Mouse (Mus musculus) limb, embryonic 13.5 days (tissue): Measurements from ENCODE around the gene Snx32. TPM values are rescaled to one million over a fixed set of nuclear protein-coding genes. Genes with fewer than 3 reads are reported as not detected.

Experiments used
- ATAC-seq: fragments of 200-750 bp; cut with Nextera tagmentation; 2 replicates; pipeline ENCODE4 v1.8.0; 2017; ENCODE audit warnings: low read depth, moderate number of reproducible peaks, moderate TSS enrichment; ENCODE audit not compliant: low FRiP score
- H3K27ac ChIP-seq: fragments of 300-500 bp; sonication (generic); 2 replicates; pipeline ENCODE4 v1.5.1; 2015; ENCODE audit warnings: inconsistent platforms, mild to moderate bottlenecking, moderate library complexity
- H3K27me3 ChIP-seq: fragments of 300-500 bp; sonication (generic); 2 replicates; pipeline ENCODE4 v1.6.1; 2015; ENCODE audit warnings: mild to moderate bottlenecking, inconsistent platforms
- H3K36me3 ChIP-seq: fragments of 300-500 bp; sonication (generic); 2 replicates; pipeline ENCODE4 v1.6.1; 2015; ENCODE audit warnings: inconsistent platforms, mild to moderate bottlenecking, moderate library complexity
- H3K4me1 ChIP-seq: fragments of 300-500 bp; sonication (generic); 2 replicates; pipeline ENCODE4 v1.6.1; 2015; ENCODE audit warnings: inconsistent platforms
- H3K4me2 ChIP-seq: fragments of 300-500 bp; sonication (generic); replicated peaks from 2 replicates; pipeline ENCODE4 v1.6.1; 2015; ENCODE audit warnings: inconsistent platforms, mild to moderate bottlenecking, moderate library complexity
- H3K4me3 ChIP-seq: fragments of 300-500 bp; sonication (generic); 2 replicates; pipeline ENCODE4 v1.5.1; 2015; ENCODE audit warnings: moderate library complexity, mild to moderate bottlenecking, inconsistent platforms
- H3K9ac ChIP-seq: fragments of 300-500 bp; sonication (generic); 2 replicates; pipeline ENCODE4 v1.6.1; 2015; ENCODE audit warnings: mild to moderate bottlenecking, inconsistent platforms
- H3K9me3 ChIP-seq: fragments of 300-500 bp; sonication (generic); 2 replicates; pipeline ENCODE4 v1.6.1; 2016; ENCODE audit warnings: inconsistent platforms
- WGBS: fragments of 180-500 bp; shearing (Covaris S2); methylation state at CpG from one replicate; pipeline ENCODE4 v1.1.7; 2015; 5-methylcytosine and 5-hydroxymethylcytosine counted together
- polyA plus RNA-seq: library from polyadenylated mRNA; unstranded; fragments of >200 nt; fragmentation: Nextera tagmentation; extraction: Ambion mirVana; gene quantifications from 2 replicates; pipeline ENCODE4 v1.2.1, GENCODE M21; 2015

Snx32 gene
- polyA plus RNA-seq, 1 experiment from 2014 or later: 12.1 TPM

DNA sequence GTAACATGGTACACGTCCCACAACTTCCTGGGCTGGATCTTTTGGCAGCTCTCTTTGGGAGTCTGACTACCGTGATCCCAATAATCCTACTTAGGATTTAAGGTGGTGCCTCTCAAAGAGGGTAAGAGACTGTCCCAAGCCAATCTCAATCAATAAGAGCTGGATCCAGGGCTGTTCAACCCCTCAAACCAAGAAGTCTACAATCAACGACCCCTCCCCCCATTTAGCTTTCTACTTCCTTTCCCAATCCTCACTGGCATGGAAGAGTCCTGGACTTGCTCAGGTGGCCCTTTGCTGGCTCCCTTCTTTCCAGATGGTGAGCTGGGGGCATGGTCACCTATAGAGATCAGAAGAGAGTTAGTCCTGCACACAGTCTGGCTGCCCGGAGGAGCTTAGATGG is 23.6 kb downstream of the Snx32 start:
- peak overlapping the region; percentile 83 for H3K4me2 ChIP-seq
- H3K4me3 ChIP-seq: peak overlapping the region; percentile 59
- peaks cover 28% of the 10 kb centered on the region for H3K4me1 ChIP-seq
- H3K27me3 ChIP-seq: no peaks in the 10 kb centered on the region
- peak overlapping the region; percentile 72; the same call in 1 of the 2 replicates for H3K9ac ChIP-seq
- ATAC-seq: no peak
- WGBS: 86% methylated on average over 4 of the region's 4 CpGs
- peaks cover 51% of the 10 kb centered on the region for H3K36me3 ChIP-seq
- H3K9me3 ChIP-seq: no peaks in the 10 kb centered on the region
- peak overlapping the region; percentile 8; the same call in 1 of the 2 replicates for H3K27ac ChIP-seq

DNA sequence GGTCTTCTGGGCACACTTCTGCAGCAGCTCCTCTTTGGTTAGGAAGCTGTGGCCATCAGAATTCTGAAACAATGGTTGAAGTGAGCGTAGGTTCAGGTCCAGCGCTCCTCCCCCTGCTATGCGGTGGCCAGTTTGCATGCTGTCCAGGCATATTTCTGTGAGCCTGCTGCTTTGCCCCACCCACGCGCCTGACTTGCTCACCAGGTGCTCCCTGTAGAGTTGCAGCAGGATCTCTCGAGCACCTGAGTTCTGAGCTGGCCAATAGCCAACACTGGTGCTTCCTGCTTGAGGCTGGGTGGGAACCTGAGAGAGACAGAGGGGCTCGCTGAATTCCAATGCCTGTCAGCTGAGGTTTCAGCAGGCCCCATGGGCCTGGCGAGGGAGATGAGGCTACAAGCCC is 24.1 kb downstream of the Snx32 start:
- H3K4me3 ChIP-seq: no peak overlapping the region
- no peak for ATAC-seq
- H3K4me2 ChIP-seq: peak overlapping the region; percentile 83; the same call in 1 of the 2 replicates
- H3K27me3 ChIP-seq: no peaks in the 10 kb centered on the region
- 0 out of 2 replicates have a peak overlapping the region, but pooled peaks have one; percentile 31 for H3K9ac ChIP-seq
- peaks cover 55% of the 10 kb centered on the region for H3K36me3 ChIP-seq
- H3K27ac ChIP-seq: no peak overlapping the region; the same call in 1 of the 2 replicates
- no peaks in the 10 kb centered on the region for H3K9me3 ChIP-seq
- WGBS: 79% methylated on average over 8 of the region's 8 CpGs
- H3K4me1 ChIP-seq: peaks cover 26% of the 10 kb centered on the region

DNA sequence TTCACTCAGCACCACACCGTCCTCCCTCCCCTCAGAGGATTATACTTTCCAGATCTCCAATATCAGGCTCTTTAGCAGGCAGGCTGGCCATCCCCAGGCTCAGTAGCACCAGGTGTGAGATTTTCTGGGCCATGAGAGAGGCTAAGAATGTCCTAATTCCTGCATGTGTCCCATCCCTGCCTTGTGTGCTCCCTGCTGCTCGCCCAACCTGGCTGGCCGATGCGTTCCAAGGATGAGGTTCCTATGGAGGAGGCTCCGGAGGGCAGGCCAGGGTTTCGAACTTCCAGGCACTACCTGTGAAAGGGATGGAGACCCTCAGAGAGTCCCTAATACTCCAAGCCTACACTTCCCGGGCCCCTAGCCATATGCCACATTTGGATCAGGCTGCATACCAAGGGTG is 24.5 kb downstream of the Snx32 start:
- H3K36me3 ChIP-seq: peaks cover 60% of the 10 kb centered on the region
- H3K4me1 ChIP-seq: peaks cover 26% of the 10 kb centered on the region
- H3K9ac ChIP-seq: no peak overlapping the region
- no peak for ATAC-seq
- H3K9me3 ChIP-seq: no peaks in the 10 kb centered on the region
- H3K27me3 ChIP-seq: no peaks in the 10 kb centered on the region
- no peak overlapping the region for H3K4me3 ChIP-seq
- no peak overlapping the region for H3K4me2 ChIP-seq
- H3K27ac ChIP-seq: no peak overlapping the region
- WGBS: 93% methylated on average over 7 of the region's 7 CpGs

DNA sequence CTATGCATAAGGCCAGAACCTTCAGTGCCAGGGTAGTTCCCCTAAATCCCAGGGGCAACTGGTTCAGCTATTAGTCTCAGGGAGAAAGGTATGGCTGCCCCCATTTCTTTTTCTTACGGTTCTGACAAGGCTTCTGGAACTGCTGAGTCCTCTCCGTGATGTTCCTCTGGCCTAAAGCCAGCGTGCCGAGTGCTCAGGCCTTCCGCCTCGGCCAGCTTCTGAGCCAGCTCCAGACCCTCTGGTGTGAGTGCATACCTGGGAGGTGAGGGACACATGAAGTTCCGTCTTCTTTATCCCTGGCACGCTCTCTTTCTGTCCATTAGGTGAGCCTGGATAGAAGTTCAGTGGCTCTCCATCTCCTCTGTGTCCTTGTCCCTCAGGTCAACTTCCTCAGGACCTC is 25.0 kb downstream of the Snx32 start:
- ATAC-seq: no peak
- WGBS: 91% methylated on average over 8 of the region's 8 CpGs
- H3K9me3 ChIP-seq: no peaks in the 10 kb centered on the region
- H3K27ac ChIP-seq: no peak overlapping the region
- peaks cover 26% of the 10 kb centered on the region for H3K4me1 ChIP-seq
- H3K4me2 ChIP-seq: no peak overlapping the region
- H3K4me3 ChIP-seq: no peak overlapping the region
- H3K36me3 ChIP-seq: peaks cover 64% of the 10 kb centered on the region
- no peaks in the 10 kb centered on the region for H3K27me3 ChIP-seq
- H3K9ac ChIP-seq: no peak overlapping the region

DNA sequence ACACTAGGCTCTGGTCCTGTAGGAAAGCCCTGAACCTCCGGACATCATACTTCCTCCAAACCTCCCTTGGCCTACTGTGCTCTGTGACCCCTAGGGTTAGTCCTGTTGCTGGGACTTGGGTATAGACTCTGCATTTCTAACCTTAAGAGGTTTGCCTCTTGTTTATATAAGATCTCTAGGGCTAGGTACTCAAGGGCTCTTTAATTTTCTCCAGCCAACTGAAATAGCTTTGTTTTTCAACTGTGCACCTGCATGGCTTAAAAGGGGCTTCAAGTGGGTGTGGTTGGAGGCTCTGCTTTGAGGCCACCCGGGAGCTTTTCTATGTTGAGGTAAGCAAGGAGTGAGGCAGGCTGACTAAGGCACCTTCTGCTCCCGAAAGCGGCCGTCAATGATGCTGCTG is 25.8 kb downstream of the Snx32 start:
- no peak for ATAC-seq
- no peak overlapping the region for H3K4me3 ChIP-seq
- no peak overlapping the region for H3K4me2 ChIP-seq
- WGBS: 93% methylated on average over 5 of the region's 5 CpGs
- H3K36me3 ChIP-seq: peaks cover 73% of the 10 kb centered on the region
- H3K9ac ChIP-seq: no peak overlapping the region
- H3K9me3 ChIP-seq: no peaks in the 10 kb centered on the region
- H3K4me1 ChIP-seq: peaks cover 21% of the 10 kb centered on the region
- H3K27me3 ChIP-seq: no peaks in the 10 kb centered on the region
- H3K27ac ChIP-seq: no peak overlapping the region

DNA sequence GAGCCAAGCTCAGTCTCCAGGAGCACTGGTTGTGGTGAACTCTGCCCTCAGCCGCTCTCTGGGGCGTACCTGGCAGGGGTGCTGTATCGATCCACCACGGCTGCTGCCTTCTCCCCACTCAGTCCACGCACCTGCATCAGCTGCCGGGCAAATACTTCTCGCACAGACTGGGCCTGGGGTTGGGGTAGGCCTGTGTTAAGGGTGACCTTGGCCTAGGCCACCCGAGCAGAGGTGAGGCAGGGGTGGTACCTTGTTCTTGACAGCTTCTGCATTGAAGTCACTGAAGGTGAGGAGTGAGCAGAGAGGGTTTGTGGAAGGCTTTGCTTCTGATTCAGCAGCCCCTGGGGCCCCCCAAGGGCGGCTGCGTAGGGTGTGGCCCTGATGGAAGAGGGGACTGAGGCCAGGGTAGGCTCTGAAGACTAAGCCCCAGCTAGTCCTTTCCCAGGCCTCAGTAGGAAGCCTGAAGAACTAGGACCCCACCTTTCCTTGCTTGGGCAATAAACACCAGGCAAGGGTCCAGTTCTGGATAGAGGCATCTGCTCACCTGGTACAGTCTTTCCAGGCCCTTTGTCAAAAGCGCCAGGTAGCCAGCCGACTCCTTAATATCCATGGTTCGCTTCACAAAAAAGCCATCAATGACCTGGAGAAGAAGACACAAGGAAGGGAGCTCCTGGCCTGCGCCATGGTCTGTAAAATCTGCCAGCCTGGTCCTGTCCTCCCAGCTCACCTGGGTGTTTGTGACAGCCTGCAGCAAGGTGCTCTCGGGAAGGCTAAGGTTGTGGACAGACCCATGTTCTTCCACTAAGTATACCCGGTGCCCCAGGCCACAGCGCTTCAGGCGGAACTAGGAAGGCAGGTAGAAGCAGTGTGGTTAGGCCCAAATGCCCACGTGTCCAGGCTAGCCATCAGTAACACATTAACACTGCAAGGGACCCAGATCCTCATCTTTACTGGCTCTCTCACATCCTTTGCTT is 26.7 kb downstream of the Snx32 start:
- peaks cover 81% of the 10 kb centered on the region for H3K36me3 ChIP-seq
- H3K27ac ChIP-seq: no peak overlapping the region
- peaks cover 17% of the 10 kb centered on the region for H3K4me1 ChIP-seq
- ATAC-seq: no peak
- H3K27me3 ChIP-seq: no peaks in the 10 kb centered on the region
- no peak overlapping the region for H3K4me2 ChIP-seq
- no peak overlapping the region for H3K4me3 ChIP-seq
- no peak overlapping the region for H3K9ac ChIP-seq
- WGBS: 90% methylated on average over 19 of the region's 19 CpGs
- H3K9me3 ChIP-seq: no peaks in the 10 kb centered on the region

DNA sequence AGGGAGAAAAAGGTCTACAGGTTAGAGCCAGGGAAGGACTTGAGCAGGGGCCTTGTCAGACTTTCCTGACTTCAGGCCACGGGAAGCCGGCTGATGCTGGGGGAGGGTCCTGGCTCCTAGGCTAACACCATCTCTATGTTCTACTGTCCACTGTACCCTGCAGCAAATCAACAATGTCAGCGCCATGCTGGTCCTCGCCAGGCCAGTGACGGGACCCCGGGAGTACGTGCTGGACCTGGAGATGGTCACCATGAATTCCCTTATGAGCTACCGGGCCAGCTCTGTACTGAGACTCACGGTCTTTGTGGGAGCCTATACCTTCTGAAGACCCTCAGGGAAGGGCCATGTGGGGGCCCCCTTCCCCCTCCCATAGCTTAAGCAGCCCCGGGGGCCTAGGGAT is 28.9 kb downstream of the Snx32 start:
- H3K4me2 ChIP-seq: no peak overlapping the region
- peaks cover 97% of the 10 kb centered on the region for H3K36me3 ChIP-seq
- H3K27me3 ChIP-seq: no peaks in the 10 kb centered on the region
- no peak overlapping the region for H3K27ac ChIP-seq
- peaks cover 12% of the 10 kb centered on the region for H3K4me1 ChIP-seq
- no peak overlapping the region for H3K4me3 ChIP-seq
- ATAC-seq: no peak
- 89% methylated on average over 10 of the region's 10 CpGs for WGBS
- no peak overlapping the region for H3K9ac ChIP-seq
- H3K9me3 ChIP-seq: no peaks in the 10 kb centered on the region

DNA sequence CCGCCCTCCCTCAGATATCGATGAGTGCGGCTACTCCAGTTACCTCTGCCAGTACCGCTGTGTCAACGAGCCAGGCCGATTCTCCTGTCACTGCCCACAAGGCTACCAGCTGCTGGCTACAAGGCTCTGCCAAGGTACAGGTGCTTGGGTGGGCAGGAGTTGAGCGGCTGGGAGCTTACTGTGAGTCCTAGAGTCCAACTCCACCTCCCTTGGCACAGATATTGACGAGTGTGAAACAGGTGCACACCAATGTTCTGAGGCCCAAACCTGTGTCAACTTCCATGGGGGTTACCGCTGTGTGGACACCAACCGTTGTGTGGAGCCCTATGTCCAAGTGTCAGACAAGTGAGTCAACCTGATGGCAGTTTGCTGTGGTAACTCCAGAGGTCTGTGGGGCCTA is 30.3 kb downstream of the Snx32 start:
- Histone ChIP-seq H3K36me3 (peaks cover 83% of the 10 kb centered on the region), H3K4me3 (no peak overlapping the region), H3K9ac (0 out of 2 replicates have a peak overlapping the region, but pooled peaks have one; percentile 8), H3K4me2 (no peak overlapping the region), H3K27me3 (no peaks in the 10 kb centered on the region), H3K9me3 (no peaks in the 10 kb centered on the region), H3K27ac (no peak overlapping the region), H3K4me1 (peaks cover 20% of the 10 kb centered on the region)
- 93% methylated on average over 10 of the region's 10 CpGs for WGBS
- ATAC-seq: no peak

DNA sequence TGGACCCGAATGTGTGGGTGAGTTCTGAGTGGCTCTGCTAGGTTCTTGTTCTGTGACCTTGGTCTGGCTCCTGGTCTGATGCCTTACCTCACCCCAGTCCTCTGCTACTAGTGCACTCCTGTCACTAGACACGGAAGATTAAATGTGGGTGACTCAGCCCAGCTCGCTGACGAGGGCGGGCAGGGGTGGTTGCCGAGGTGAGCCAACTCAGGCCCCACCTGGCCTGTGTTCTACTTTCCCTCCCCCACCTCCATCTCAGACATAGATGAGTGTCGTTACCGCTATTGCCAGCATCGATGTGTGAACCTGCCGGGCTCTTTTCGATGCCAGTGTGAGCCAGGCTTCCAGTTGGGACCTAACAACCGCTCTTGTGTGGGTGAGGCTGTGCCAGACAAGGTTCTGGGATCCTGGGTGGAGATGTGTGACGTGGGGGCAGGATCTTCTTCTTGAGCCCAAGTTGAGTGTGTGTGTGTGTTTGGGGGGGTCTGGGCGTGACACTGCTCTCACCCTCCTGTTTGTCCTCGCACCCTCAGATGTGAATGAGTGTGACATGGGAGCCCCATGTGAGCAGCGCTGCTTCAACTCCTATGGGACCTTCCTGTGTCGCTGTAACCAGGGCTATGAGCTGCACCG is 32.6 kb downstream of the Snx32 start:
- H3K9ac ChIP-seq: no peak overlapping the region
- H3K4me1 ChIP-seq: peaks cover 30% of the 10 kb centered on the region
- H3K36me3 ChIP-seq: peaks cover 61% of the 10 kb centered on the region
- H3K4me3 ChIP-seq: no peak overlapping the region
- H3K27ac ChIP-seq: no peak overlapping the region
- WGBS: 91% methylated on average over 18 of the region's 18 CpGs
- H3K4me2 ChIP-seq: no peak overlapping the region
- no peaks in the 10 kb centered on the region for H3K27me3 ChIP-seq
- no peaks in the 10 kb centered on the region for H3K9me3 ChIP-seq
- ATAC-seq: no peak

DNA sequence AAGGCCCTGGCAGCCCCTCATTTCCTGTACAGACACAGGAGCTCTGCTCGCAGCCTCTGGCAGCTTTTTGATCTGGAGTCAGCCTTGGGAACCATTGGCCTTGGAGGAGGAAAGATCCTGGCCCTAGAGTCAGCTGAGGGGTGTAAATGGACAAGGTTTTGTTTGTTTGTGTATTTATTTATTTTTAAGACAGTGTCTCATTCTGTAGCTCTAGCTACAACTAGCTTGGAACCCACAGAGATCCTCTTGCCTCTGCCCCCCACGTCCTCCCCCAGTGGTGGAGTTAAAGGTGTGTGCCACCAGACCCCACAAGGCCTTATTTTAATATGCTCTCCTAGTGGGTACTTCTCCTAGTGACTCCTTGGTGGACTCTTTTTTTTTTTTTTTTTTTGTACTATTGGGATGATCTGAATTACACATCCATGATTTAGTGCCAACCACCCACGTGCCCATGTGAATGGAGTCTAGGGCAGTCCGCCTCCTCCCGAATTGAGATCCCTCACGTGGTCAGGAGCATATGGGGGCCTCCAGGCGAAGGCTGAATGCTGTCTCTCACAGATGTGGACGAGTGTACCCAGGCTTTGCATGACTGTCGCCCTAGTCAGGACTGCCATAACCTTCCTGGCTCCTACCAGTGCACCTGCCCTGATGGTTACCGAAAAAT is 33.2 kb downstream of the Snx32 start:
- Histone ChIP-seq H3K9ac (peak overlapping the region; percentile 26; the same call in 1 of the 2 replicates), H3K4me2 (no peak overlapping the region), H3K27ac (no peak overlapping the region), H3K4me3 (no peak overlapping the region), H3K27me3 (no peaks in the 10 kb centered on the region), H3K4me1 (peaks cover 30% of the 10 kb centered on the region), H3K36me3 (peaks cover 54% of the 10 kb centered on the region), H3K9me3 (no peaks in the 10 kb centered on the region)
- WGBS: 86% methylated on average over 10 of the region's 10 CpGs
- no peak for ATAC-seq

DNA sequence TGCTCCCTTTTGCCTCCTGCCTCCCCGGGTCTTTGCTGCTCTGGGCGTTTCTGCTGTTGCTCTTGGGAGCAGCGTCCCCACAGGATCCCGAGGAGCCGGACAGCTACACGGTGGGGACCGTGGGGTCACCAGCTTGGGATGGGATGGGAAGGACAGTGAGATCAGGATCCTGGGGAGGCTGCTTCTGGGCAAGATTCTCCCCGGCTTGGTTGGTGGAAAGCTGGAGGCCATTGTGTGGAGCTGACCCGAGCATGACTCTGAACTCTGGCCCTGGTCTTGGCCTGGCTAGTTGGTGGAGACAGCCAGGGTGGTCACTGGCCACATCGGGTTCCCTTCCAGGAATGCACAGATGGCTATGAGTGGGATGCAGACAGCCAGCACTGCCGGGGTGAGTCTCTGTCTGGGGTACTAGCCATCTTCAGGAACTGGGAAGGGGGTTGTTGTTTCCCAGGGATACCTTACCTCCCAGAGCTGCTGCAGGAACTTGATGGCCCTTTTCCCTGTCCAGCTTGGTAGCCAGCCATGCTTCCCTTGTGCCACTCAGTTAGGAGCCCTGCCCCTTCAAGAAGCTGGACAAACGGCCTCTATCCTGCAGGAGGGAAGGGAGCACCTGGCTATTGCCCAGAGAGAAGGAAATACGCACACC is 35.1 kb downstream of the Snx32 start:
- H3K9ac ChIP-seq: peak overlapping the region; percentile 90
- H3K4me2 ChIP-seq: peak overlapping the region; percentile 92
- H3K9me3 ChIP-seq: no peaks in the 10 kb centered on the region
- H3K36me3 ChIP-seq: peaks cover 35% of the 10 kb centered on the region
- peak overlapping the region; percentile 72 for H3K4me3 ChIP-seq
- ATAC-seq: peak; percentile 4; the same call in 1 of the 2 replicates
- peaks cover 30% of the 10 kb centered on the region for H3K4me1 ChIP-seq
- WGBS: 10% methylated on average over 13 of the region's 13 CpGs
- peak overlapping the region; percentile 90 for H3K27ac ChIP-seq
- no peaks in the 10 kb centered on the region for H3K27me3 ChIP-seq
